Mouse (Mus musculus) cerebellum, adult 9-10 months (tissue): Measurements from ENCODE around the gene Pdzd9.
A peak's percentile ranks its signal among the peaks of the same experiment; 100 is the strongest.

Experiments used
- DNase-seq: peaks from one replicate; pipeline ENCODE4 v3.0.0; 2022

Pdzd9 gene

DNA sequence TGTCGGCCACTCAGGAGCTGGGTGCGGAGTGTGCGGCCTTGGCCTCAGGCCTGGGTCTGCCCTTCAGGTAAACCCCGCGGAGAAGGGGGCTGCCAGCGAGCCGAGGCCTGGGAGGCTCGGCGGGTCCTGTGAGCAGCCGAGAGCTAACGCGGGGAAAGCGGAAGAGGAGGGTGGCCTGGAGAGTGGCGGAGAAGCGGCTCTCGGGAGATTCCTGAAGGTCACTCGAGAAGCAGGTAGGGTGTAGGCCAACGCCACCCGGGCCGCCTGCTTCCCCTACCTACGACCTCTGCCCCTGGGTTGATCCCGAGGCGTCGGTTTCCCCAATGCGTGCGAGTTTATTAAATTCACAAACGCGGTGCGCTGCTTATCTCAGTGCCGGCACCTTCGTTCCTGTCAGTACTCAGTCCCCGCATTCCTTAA lies 34.8 kb downstream of the Pdzd9 start:
- DNase-seq: no peak

DNA sequence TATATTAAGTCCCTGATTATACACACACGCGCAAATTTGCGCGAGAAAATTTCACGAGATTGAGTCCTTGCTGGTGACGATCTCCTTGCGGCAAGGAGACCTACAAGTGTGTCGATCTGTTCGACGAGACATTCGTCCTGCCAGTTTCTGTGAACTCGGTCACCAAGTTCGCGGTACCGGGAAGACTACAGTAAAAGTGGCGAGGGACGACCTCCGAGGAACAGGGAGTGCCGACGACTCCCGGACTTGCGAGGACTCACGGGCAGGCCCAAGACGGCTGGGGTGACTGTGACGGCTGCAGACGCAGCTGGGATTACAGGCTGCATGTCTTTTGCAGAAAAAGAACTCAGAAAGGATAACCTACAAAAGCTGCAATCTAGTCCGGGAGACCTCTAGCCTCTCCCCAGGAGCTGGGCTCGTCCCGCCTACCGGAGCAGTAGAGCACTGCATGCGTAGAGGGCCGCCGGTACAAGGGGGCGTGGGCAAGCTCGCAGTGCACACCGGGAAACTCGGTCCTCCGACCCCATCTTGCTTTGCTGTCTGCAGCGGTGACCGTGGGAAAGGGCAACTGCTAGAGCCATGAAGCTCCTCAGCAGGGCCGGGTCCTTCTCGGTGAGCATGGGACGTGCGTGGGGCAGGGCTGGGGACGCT lies 35.3 kb downstream of the Pdzd9 start, which contains the start of gene Uqcrc2:
Gene Uqcrc2 (plus strand): TSS at position 466 of the 651 bp plus-strand sequence.
- DNase-seq: peak; percentile 83

GRCm38 (mm10) chr7:120634301-120634700 lies 35.8 kb downstream of the Pdzd9 start:
- DNase-seq: peak; percentile 8

DNA sequence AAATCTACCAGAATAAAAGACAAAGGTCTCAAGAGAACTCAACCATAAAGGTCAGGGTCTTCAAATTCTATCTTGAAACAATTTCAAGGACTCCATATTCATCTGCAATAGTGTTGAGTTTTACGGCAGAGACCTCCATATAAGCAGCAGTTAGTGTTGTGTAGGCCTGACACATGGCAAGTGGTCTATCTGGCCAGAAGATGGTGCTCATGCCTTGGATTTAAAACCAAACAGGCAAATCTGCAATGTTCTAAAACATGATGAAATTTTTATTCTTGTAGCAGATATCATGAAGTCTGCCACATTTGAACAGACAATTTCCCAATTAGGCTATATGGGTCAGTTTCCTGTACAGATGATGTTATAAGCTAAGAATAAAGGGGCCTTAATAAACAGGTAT lies 37.6 kb downstream of the Pdzd9 start:
- peak; percentile 17 for DNase-seq

GRCm38 (mm10) chr7:120620841-120621240 lies 49.3 kb downstream of the Pdzd9 start:
- DNase-seq: no peak

DNA sequence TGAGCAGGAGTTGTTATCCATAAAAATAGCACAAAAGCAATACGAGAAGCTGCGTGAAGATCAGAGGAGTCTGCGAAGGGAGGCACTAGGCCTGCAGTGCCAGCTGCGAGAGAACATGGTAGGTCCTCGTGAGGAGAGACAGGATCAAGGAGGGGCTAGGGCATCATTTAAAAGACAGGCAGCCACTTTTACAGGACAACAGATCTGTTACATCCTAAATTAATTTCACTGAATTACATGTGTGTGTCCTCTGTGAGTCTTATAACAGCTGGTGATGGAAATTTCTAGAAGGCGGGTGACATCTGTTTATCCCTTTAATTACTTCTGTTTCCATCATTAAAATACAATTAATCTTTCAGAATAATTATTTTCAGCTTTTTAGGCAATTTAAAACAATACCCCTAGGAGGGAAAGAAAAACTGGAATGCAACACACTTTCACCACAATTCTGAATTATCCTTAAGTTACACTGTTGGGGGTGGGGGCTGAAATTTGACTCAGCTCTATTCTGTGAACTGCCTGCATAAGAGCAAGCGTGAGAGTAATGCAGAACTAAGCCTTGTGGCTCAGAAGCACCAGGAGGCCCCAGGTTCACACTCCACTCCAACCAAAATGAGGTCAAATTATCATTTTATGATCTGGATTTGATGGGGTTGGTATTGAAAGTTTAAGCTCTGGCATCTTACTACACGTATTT lies 49.9 kb downstream of the Pdzd9 start:
- DNase-seq: no peak
